Mouse (Mus musculus) liver, embryonic 14.5 days (tissue): ENCODE data around the gene Pnp. TPM values are rescaled to one million over a fixed set of nuclear protein-coding genes. Genes with fewer than 3 reads are reported as not detected.
A peak's percentile ranks its signal among the peaks of the same experiment; 100 is the strongest.

ENCODE experiments used
- ATAC-seq: fragments of 200-750 bp; cut with Nextera tagmentation; 2 replicates; pipeline ENCODE4 v1.8.0; 2017; ENCODE audit warnings: moderate number of reproducible peaks, mild to moderate bottlenecking, moderate library complexity; ENCODE audit not compliant: insufficient read depth
- DNase-seq, 3 experiments: peaks; one replicate each; pipeline ENCODE4 v3.0.0-alpha.2; 2012 to 2013; ENCODE audit warnings: low read depth in 3 of 3, low spot score in 3 of 3
- H3K27ac ChIP-seq: fragments of 300-500 bp; sonication (generic); 2 replicates; pipeline ENCODE4 v1.5.1; 2014; ENCODE audit warnings: moderate library complexity, mild to moderate bottlenecking, control low read depth, inconsistent platforms
- H3K27me3 ChIP-seq: fragments of 300-500 bp; sonication (generic); 2 replicates; pipeline ENCODE4 v1.6.1; 2014; ENCODE audit warnings: mild to moderate bottlenecking, low read length, moderate library complexity; ENCODE audit not compliant: control insufficient read depth, insufficient read depth
- H3K36me3 ChIP-seq: fragments of 300-500 bp; sonication (generic); replicated peaks from 2 replicates; pipeline ENCODE4 v1.6.1; 2014; ENCODE audit warnings: low read depth; ENCODE audit not compliant: control insufficient read depth, insufficient read depth
- H3K4me1 ChIP-seq, 2 experiments: fragments of 200-500 bp in 1 of 2; fragments of 300-500 bp in 1 of 2; sonication (generic) in 1 of 2; replicated peaks; 2 replicates each; pipeline ENCODE4 v1.6.1; 2012 to 2014; ENCODE audit warnings: antibody characterized with exemption in 1 of 2, inconsistent platforms in 1 of 2, low read length in 1 of 2; ENCODE audit not compliant: control insufficient read depth in 2 of 2, insufficient read depth in 2 of 2
- H3K4me2 ChIP-seq: fragments of 300-500 bp; sonication (generic); 2 replicates; pipeline ENCODE4 v1.6.1; 2014; ENCODE audit warnings: low read depth, mild to moderate bottlenecking, control low read depth, moderate library complexity
- H3K4me3 ChIP-seq, 2 experiments: fragments of 200-500 bp in 1 of 2; fragments of 300-500 bp in 1 of 2; sonication (generic) in 1 of 2; 2 replicates each; pipeline ENCODE4 v1.5.1; 2012 to 2014; ENCODE audit warnings: low read depth in 2 of 2, low read length in 2 of 2, mild to moderate bottlenecking in 2 of 2, control low read depth in 1 of 2, inconsistent platforms in 1 of 2, moderate library complexity in 1 of 2; ENCODE audit not compliant: insufficient read depth in 1 of 2
- H3K9ac ChIP-seq: fragments of 300-500 bp; sonication (generic); replicated peaks from 2 replicates; pipeline ENCODE4 v1.6.1; 2014; ENCODE audit warnings: mild to moderate bottlenecking, control low read depth, moderate library complexity
- H3K9me3 ChIP-seq: fragments of 300-500 bp; sonication (generic); 2 replicates; pipeline ENCODE4 v1.6.1; 2016; ENCODE audit warnings: low read length, mixed read lengths; ENCODE audit not compliant: control insufficient read depth
- CTCF ChIP-seq: IDR thresholded peaks from 2 replicates; pipeline ENCODE4 v1.5.1; 2016; ENCODE audit warnings: antibody characterized with exemption, low read depth, control low read depth
- EP300 ChIP-seq: IDR thresholded peaks from 2 replicates; pipeline ENCODE4 v1.6.1; 2016; ENCODE audit warnings: antibody characterized with exemption, low read depth
- WGBS: fragments of 180-500 bp; shearing (Covaris S2); extraction: QIAGEN DNeasy Blood & Tissue Kit; methylation state at CpG from one replicate; pipeline ENCODE4 v1.1.7; 2014; ENCODE audit not compliant: insufficient replicate concordance; 5-methylcytosine and 5-hydroxymethylcytosine counted together
- polyA plus RNA-seq, 2 experiments: library from polyadenylated mRNA; depleted of rRNA in 1 of 2; stranded (reverse) in 1 of 2; unstranded in 1 of 2; fragments of >200 nt; fragmentation: Nextera tagmentation in 1 of 2; extraction: Ambion mirVana in 1 of 2; gene quantifications; 2 replicates each; pipeline versions ENCODE4 v1.2.1 to v1.2.3; 2012 to 2014

Gene Pnp
- polyA plus RNA-seq, 2 experiments, result 81.4 to 87.0 TPM

GRCm38 (mm10) chr14:50924281-50925064, 6.4 kb upstream of the Pnp start, which contains the start of the genes Osgep and Apex1:
TSS of gene Osgep (minus strand) at chr14:50924893.
TSS of gene Apex1 (plus strand) at chr14:50924968.
- Histone ChIP-seq H3K9me3 (no peaks in the 10 kb centered on the region), H3K27me3 (no peaks in the 10 kb centered on the region), H3K4me1 (peaks cover 0 to 6% of the 10 kb centered on the region in 2 experiments; a peak in 3 of 4 replicates), H3K4me2 (peak within 1 kb of the TSS; percentile 96), H3K9ac (peak within 1 kb of the TSS; percentile 89), H3K27ac (peak within 1 kb of the TSS; percentile 88), H3K4me3 (peak within 1 kb of the TSS; percentile 77 to 85), H3K36me3 (peaks cover 31% of the 10 kb centered on the region)
- ATAC-seq, result peak; percentile 90
- DNase-seq, result peak; percentile 90 to 92 (median 92)
- WGBS, result under 1% methylated on average over 57 of the region's 57 CpGs
- TF ChIP-seq EP300 (no peak), CTCF (no peak)

- H3K9ac ChIP-seq, result peak overlapping the region; percentile 69
- TF ChIP-seq EP300 (no peak), CTCF (no peak)
- DNase-seq (peak in 2 of 3 experiments; percentile 37 to 42), ATAC-seq (peak; percentile 68)
- peak overlapping the region; percentile 96 for H3K4me2 ChIP-seq
- peaks cover 31% of the 10 kb centered on the region for H3K36me3 ChIP-seq
- H3K27me3 ChIP-seq, result no peaks in the 10 kb centered on the region
- H3K4me1 ChIP-seq, result peaks cover 3 to 13% of the 10 kb centered on the region in 2 experiments; a peak in 3 of 4 replicates
- peak overlapping the region; percentile 77 to 85 for H3K4me3 ChIP-seq
- H3K27ac ChIP-seq, result peak overlapping the region; percentile 72
- H3K9me3 ChIP-seq, result no peaks in the 10 kb centered on the region
- WGBS, result under 1% methylated on average over 38 of the region's 38 CpGs
Observed at GRCm38 (mm10) chr14:50925111-50925920, 5.6 kb upstream of the Pnp start.

- no peak overlapping the region for H3K4me2 ChIP-seq
- WGBS, result 79% methylated on average over 3 of the region's 3 CpGs
- no peaks in the 10 kb centered on the region for H3K9me3 ChIP-seq
- H3K36me3 ChIP-seq, result peaks cover 31% of the 10 kb centered on the region
- DNase-seq (no peak), ATAC-seq (no peak)
- TF ChIP-seq EP300 (no peak), CTCF (no peak)
- H3K27ac ChIP-seq, result no peak overlapping the region
- no peak overlapping the region for H3K4me3 ChIP-seq
- no peak overlapping the region for H3K9ac ChIP-seq
- H3K27me3 ChIP-seq, result no peaks in the 10 kb centered on the region
- H3K4me1 ChIP-seq, result peaks cover 12 to 22% of the 10 kb centered on the region in 2 experiments
Observed at GRCm38 (mm10) chr14:50927366-50927765, 3.5 kb upstream of the Pnp start.

- Histone ChIP-seq H3K9ac (peak overlapping the region; percentile 79), H3K4me3 (peak overlapping the region; percentile 71 to 81), H3K4me1 (peaks cover 13 to 23% of the 10 kb centered on the region in 2 experiments), H3K36me3 (peaks cover 31% of the 10 kb centered on the region), H3K27me3 (no peaks in the 10 kb centered on the region), H3K27ac (peak overlapping the region; percentile 35), H3K9me3 (no peaks in the 10 kb centered on the region), H3K4me2 (peak overlapping the region; percentile 89)
- 10% methylated on average over 10 of the region's 10 CpGs for WGBS
- ATAC-seq (no peak), DNase-seq (no peak)
- TF ChIP-seq CTCF (no peak), EP300 (no peak)
Observed at GRCm38 (mm10) chr14:50929951-50930350, 931 bp upstream of the Pnp start.
